10 mouse cellular contexts compared by ENCODE assay signal in the genomic region with DNA sequence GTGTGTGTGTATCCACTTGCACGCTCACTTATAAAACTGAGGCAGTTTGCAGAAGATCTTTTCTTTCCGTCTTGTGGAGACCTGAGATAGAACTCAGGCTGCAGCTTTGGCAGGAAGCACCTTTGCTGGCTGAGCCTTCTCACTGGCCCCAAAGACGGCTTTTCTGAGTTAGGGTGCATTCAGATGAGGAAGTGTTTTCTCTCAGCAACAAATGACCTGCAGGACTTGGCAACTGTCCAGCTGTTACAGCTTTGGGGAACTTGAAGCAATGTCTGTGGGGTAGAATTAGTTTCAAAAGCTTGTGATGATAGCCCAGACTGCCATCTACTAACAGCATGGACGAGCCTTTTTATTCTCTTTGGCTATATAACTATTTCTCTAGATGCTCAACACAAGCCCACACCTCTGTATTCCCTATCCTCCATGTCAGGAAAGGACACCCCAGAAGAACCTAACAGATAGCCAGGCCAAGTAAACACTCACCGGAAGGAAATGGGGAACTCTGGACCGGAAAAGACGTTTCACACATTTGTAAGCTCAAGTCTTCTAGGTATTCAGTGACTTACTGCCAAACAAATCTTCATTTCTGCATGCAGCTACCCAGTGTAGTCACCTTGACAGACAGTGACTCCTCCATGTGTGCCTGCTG.
A peak's percentile ranks its signal among the peaks of the same experiment; 100 is the strongest.
DNase-seq lines count a peak whose midpoint lies in the region; ATAC-seq and TF ChIP-seq lines count a peak whose summit lies in the region.
"Had no signal": no experiment of that assay in that cellular context is flagged by ENCODE, and none has a peak within 500 bp of the region (broad histone marks: within the 10 kb centered on the region; RNA-seq: fewer than 3 reads in every experiment).

No protein-coding gene starts in this region.

- TF ChIP-seq CTCF in bone marrow macrophage, adult 2 months (IDR thresholded peaks at IDR 0.05; ENCODE audit: low read depth, low read length) = no peak

- H3K27me3 ChIP-seq in splenic B cell, adult 2 months (ENCODE audit: control insufficient read depth, insufficient read depth, low read length, poor library complexity, severe bottlenecking) = no peaks in the 10 kb centered on the region

- H3K27ac ChIP-seq in bone marrow macrophage, adult 2 months (ENCODE audit: insufficient read depth, low read depth, low read length) = peak overlapping the region; percentile 69

- DNase-seq in frontal cortex, adult 2 months (ENCODE audit: extremely low spot score in 1 of 2, low spot score in 1 of 2) = peak; percentile 34 to 40
- DNase-seq in frontal cortex, postnatal 25 days (ENCODE audit: low spot score in 2 of 2) = no peak
- DNase-seq in A20 (ENCODE audit: low read depth, low spot score) = peak; percentile 95
- peak; percentile 73 for DNase-seq in lung, postnatal 10 days
- peak; percentile 97 for DNase-seq in splenic B cell, adult 2 months (ENCODE audit: low read depth, low spot score)
- DNase-seq in urinary bladder, adult 2 months (ENCODE audit: low spot score) = no peak

- H3K4me3 ChIP-seq in bone marrow macrophage, adult 2 months (ENCODE audit: insufficient read depth, low read length) = no peak overlapping the region; the same call in 1 of the 2 replicates
- H3K4me3 ChIP-seq: myocyte had no signal

- peak; percentile 32 for ATAC-seq in inflammation-experienced regulatory T-cells, adult 6 months

- no peaks in the 10 kb centered on the region for H3K36me3 ChIP-seq in splenic B cell, adult 2 months (ENCODE audit: control insufficient read depth, insufficient read depth, low read length, poor library complexity, severe bottlenecking)
- H3K36me3 ChIP-seq: G1E had no signal

- H3K4me1 ChIP-seq in bone marrow macrophage, adult 2 months (ENCODE audit: control insufficient read depth, insufficient read depth, low read length) = peaks cover 53% of the 10 kb centered on the region

- TF ChIP-seq POLR2A in bone marrow macrophage, adult 2 months (IDR thresholded peaks at IDR 0.05; ENCODE audit: borderline replicate concordance, low read depth, low read length) = no peak

Comparison
In these comparisons a context has a peak if more than half of its experiments do, and no peak if none do; other contexts are left out.
1. DNase-seq: peak in frontal cortex, adult 2 months (2 of 2), A20 (single experiment), lung, postnatal 10 days (single experiment) and splenic B cell, adult 2 months (single experiment); none in frontal cortex, postnatal 25 days (0 of 2) and urinary bladder, adult 2 months (single experiment).